Mouse (Mus musculus): ENCODE measurements around the gene Cldn9.

Cldn9 gene

GRCm38 (mm10) chr17:23680336-23680735 lies 3.5 kb downstream of the Cldn9 start:
- no peak for DNase-seq (ENCODE audit: low spot score)

GRCm38 (mm10) chr17:23679127-23679835 lies 4.5 kb downstream of the Cldn9 start, which contains the start of gene Cldn6:
Gene Cldn6, plus strand, starts transcription at chr17:23679249.
- no peak for DNase-seq (ENCODE audit: low spot score)

- DNase-seq (ENCODE audit: low spot score), result peak; percentile 76
Observed at GRCm38 (mm10) chr17:23677236-23677679, 6.6 kb downstream of the Cldn9 start, which contains the start of gene Tnfrsf12a. Gene Tnfrsf12a, minus strand, starts transcription at chr17:23677468.

- DNase-seq (ENCODE audit: low spot score), result no peak
Observed at GRCm38 (mm10) chr17:23676473-23677031, 7.3 kb downstream of the Cldn9 start.

GRCm38 (mm10) chr17:23675564-23676281 lies 8.1 kb downstream of the Cldn9 start:
- DNase-seq (ENCODE audit: low spot score), result peak; percentile 58

GRCm38 (mm10) chr17:23675127-23675526 lies 8.7 kb downstream of the Cldn9 start:
- peak; percentile 55 for DNase-seq (ENCODE audit: low spot score)

GRCm38 (mm10) chr17:23674271-23674952 lies 9.4 kb downstream of the Cldn9 start:
- no peak for DNase-seq (ENCODE audit: low spot score)

GRCm38 (mm10) chr17:23673424-23674073 lies 10.3 kb downstream of the Cldn9 start, which contains the start of the genes Hcfc1r1 and Thoc6:
Gene Hcfc1r1, plus strand, starts transcription at chr17:23673596.
Gene Thoc6, minus strand, starts transcription at chr17:23673882.
- DNase-seq (ENCODE audit: low spot score), result peak; percentile 89

GRCm38 (mm10) chr17:23672761-23673160 lies 11.1 kb downstream of the Cldn9 start:
- no peak for DNase-seq (ENCODE audit: low spot score)

- DNase-seq (ENCODE audit: low spot score), result no peak
Observed at GRCm38 (mm10) chr17:23671519-23671918, 12.3 kb downstream of the Cldn9 start.

- no peak for DNase-seq (ENCODE audit: low spot score)
Observed at GRCm38 (mm10) chr17:23670516-23671074, 13.2 kb downstream of the Cldn9 start.

GRCm38 (mm10) chr17:23665511-23665910 lies 18.3 kb downstream of the Cldn9 start:
- no peak for DNase-seq (ENCODE audit: low spot score)

GRCm38 (mm10) chr17:23664556-23665021 lies 19.2 kb downstream of the Cldn9 start:
- no peak for DNase-seq (ENCODE audit: low spot score)

- no peak for DNase-seq (ENCODE audit: low spot score)
Observed at GRCm38 (mm10) chr17:23661526-23661925, 22.3 kb downstream of the Cldn9 start.

GRCm38 (mm10) chr17:23660876-23661200 lies 23.0 kb downstream of the Cldn9 start:
- DNase-seq (ENCODE audit: low spot score), result no peak

- DNase-seq (ENCODE audit: low spot score), result no peak
Observed at GRCm38 (mm10) chr17:23660117-23660875, 23.5 kb downstream of the Cldn9 start, which contains the start of gene Bicdl2. Gene Bicdl2, plus strand, starts transcription at chr17:23660506.

GRCm38 (mm10) chr17:23658450-23658849 lies 25.4 kb downstream of the Cldn9 start:
- DNase-seq (ENCODE audit: low spot score), result no peak

GRCm38 (mm10) chr17:23654410-23654809 lies 29.4 kb downstream of the Cldn9 start:
- DNase-seq (ENCODE audit: low spot score), result no peak

GRCm38 (mm10) chr17:23654001-23654400 lies 29.8 kb downstream of the Cldn9 start:
- DNase-seq (ENCODE audit: low spot score), result no peak

- no peak for DNase-seq (ENCODE audit: low spot score)
Observed at GRCm38 (mm10) chr17:23653324-23653723, 30.5 kb downstream of the Cldn9 start.

Measured in ovary, adult 18-20 months (tissue).